Mouse (Mus musculus): ENCODE measurements around the gene Agpat2. TPM values are rescaled to one million over a fixed set of nuclear protein-coding genes. Genes with fewer than 3 reads are reported as not detected.

The Agpat2 gene
- polyA plus RNA-seq, 1 experiment: 3.6 TPM

- peak; percentile 62 to 91 for DNase-seq (ENCODE audit: extremely low spot score in 1 of 2, low spot score in 1 of 2)
Measured at GRCm38 (mm10) chr2:26627921-26628739, 23.9 kb upstream of the Agpat2 start, which contains the start of gene Fam69b. Gene Fam69b, plus strand, starts transcription at chr2:26628457.

GRCm38 (mm10) chr2:26626081-26626480, 21.9 kb upstream of the Agpat2 start:
- DNase-seq (ENCODE audit: extremely low spot score in 1 of 2, low spot score in 1 of 2): no peak

- no peak for DNase-seq (ENCODE audit: extremely low spot score in 1 of 2, low spot score in 1 of 2)
Measured at GRCm38 (mm10) chr2:26625419-26625818, 21.2 kb upstream of the Agpat2 start.

GRCm38 (mm10) chr2:26622984-26623383, 18.8 kb upstream of the Agpat2 start:
- no peak for DNase-seq (ENCODE audit: extremely low spot score in 1 of 2, low spot score in 1 of 2)

GRCm38 (mm10) chr2:26621246-26621645, 17.0 kb upstream of the Agpat2 start:
- no peak for DNase-seq (ENCODE audit: extremely low spot score in 1 of 2, low spot score in 1 of 2)

GRCm38 (mm10) chr2:26617928-26618327, 13.7 kb upstream of the Agpat2 start:
- DNase-seq (ENCODE audit: extremely low spot score in 1 of 2, low spot score in 1 of 2): no peak

GRCm38 (mm10) chr2:26617331-26617730, 13.1 kb upstream of the Agpat2 start:
- DNase-seq (ENCODE audit: extremely low spot score in 1 of 2, low spot score in 1 of 2): no peak

- no peak for DNase-seq (ENCODE audit: extremely low spot score in 1 of 2, low spot score in 1 of 2)
Measured at GRCm38 (mm10) chr2:26615459-26616124, 11.4 kb upstream of the Agpat2 start.

- DNase-seq (ENCODE audit: extremely low spot score in 1 of 2, low spot score in 1 of 2): no peak
Measured at GRCm38 (mm10) chr2:26614903-26615302, 10.7 kb upstream of the Agpat2 start.

GRCm38 (mm10) chr2:26611896-26612295, 7.7 kb upstream of the Agpat2 start:
- DNase-seq (ENCODE audit: extremely low spot score in 1 of 2, low spot score in 1 of 2): no peak

- DNase-seq (ENCODE audit: extremely low spot score in 1 of 2, low spot score in 1 of 2): no peak
Measured at GRCm38 (mm10) chr2:26611054-26611453, 6.8 kb upstream of the Agpat2 start.

GRCm38 (mm10) chr2:26610526-26610925, 6.3 kb upstream of the Agpat2 start:
- no peak for DNase-seq (ENCODE audit: extremely low spot score in 1 of 2, low spot score in 1 of 2)

GRCm38 (mm10) chr2:26609261-26609661, 5.0 kb upstream of the Agpat2 start:
- DNase-seq (ENCODE audit: extremely low spot score in 1 of 2, low spot score in 1 of 2): no peak

- no peak for DNase-seq (ENCODE audit: extremely low spot score in 1 of 2, low spot score in 1 of 2)
Measured at GRCm38 (mm10) chr2:26608781-26609180, 4.6 kb upstream of the Agpat2 start.

GRCm38 (mm10) chr2:26607056-26607910, 3.1 kb upstream of the Agpat2 start:
- DNase-seq (ENCODE audit: extremely low spot score in 1 of 2, low spot score in 1 of 2): no peak

- no peak for DNase-seq (ENCODE audit: extremely low spot score in 1 of 2, low spot score in 1 of 2)
Measured at GRCm38 (mm10) chr2:26606579-26606978, 2.4 kb upstream of the Agpat2 start.

GRCm38 (mm10) chr2:26605331-26605730, 1.1 kb upstream of the Agpat2 start:
- DNase-seq (ENCODE audit: extremely low spot score in 1 of 2, low spot score in 1 of 2): no peak

- DNase-seq (ENCODE audit: extremely low spot score in 1 of 2, low spot score in 1 of 2): no peak
Measured at GRCm38 (mm10) chr2:26603159-26603558, 1.1 kb downstream of the Agpat2 start.

GRCm38 (mm10) chr2:26602631-26603030, 1.6 kb downstream of the Agpat2 start:
- DNase-seq (ENCODE audit: extremely low spot score in 1 of 2, low spot score in 1 of 2): no peak

GRCm38 (mm10) chr2:26601595-26601994, 2.6 kb downstream of the Agpat2 start:
- no peak for DNase-seq (ENCODE audit: extremely low spot score in 1 of 2, low spot score in 1 of 2)

- no peak for DNase-seq (ENCODE audit: extremely low spot score in 1 of 2, low spot score in 1 of 2)
Measured at GRCm38 (mm10) chr2:26600664-26601063, 3.6 kb downstream of the Agpat2 start.
